Mouse (Mus musculus) C3H10T1/2 (cell line): Measurements from ENCODE around the gene Sult1e1. TPM values are rescaled to one million over a fixed set of nuclear protein-coding genes. Genes with fewer than 3 reads are reported as not detected.

Experiments
- polyA plus RNA-seq, 2 experiments: library from polyadenylated mRNA; unstranded; fragments of >200 nt; fragmentation: generic; extraction: Trizol; gene quantifications; one replicate each; pipeline ENCODE4 v1.2.1; 2012; ENCODE audit warnings: missing spikeins in 2 of 2

The Sult1e1 gene
- polyA plus RNA-seq = not detected

GRCm38 (mm10) chr5:87591494-87591893 is at the start of gene Sult1e1:
Gene Sult1e1 (minus strand): TSS chr5:87591594.

GRCm38 (mm10) chr5:87568845-87569244 is 22.5 kb downstream of the Sult1e1 start, which contains the start of gene Sult1d1:
Gene Sult1d1 (minus strand): TSS chr5:87569027.

GRCm38 (mm10) chr5:87538111-87538510 is 53.3 kb downstream of the Sult1e1 start, which contains the start of gene Sult1b1:
Gene Sult1b1 (minus strand): TSS chr5:87538195.

Other genes starting within 250 kb of the Sult1e1 start
- not detected for gene Ugt2b38, start 167.4 kb downstream of the Sult1e1 start, polyA plus RNA-seq
- gene Ugt2a2, start 109.3 kb downstream of the Sult1e1 start, polyA plus RNA-seq = not detected
- gene Gm43638, start 104.8 kb downstream of the Sult1e1 start, polyA plus RNA-seq = not detected
- gene Ugt2a1, start 100.7 kb downstream of the Sult1e1 start, polyA plus RNA-seq = not detected
- not detected for gene Sult1b1, start 53.4 kb downstream of the Sult1e1 start, polyA plus RNA-seq
- gene Sult1d1, start 22.6 kb downstream of the Sult1e1 start, polyA plus RNA-seq = not detected
- not detected for gene Csn1s1, start 74.6 kb upstream of the Sult1e1 start, polyA plus RNA-seq
- not detected for gene Csn2, start 108.0 kb upstream of the Sult1e1 start, polyA plus RNA-seq
- not detected for gene Csn1s2a, start 183.0 kb upstream of the Sult1e1 start, polyA plus RNA-seq
- not detected for gene Csn1s2b, start 216.5 kb upstream of the Sult1e1 start, polyA plus RNA-seq
- not detected for gene Prr27, start 234.1 kb upstream of the Sult1e1 start, polyA plus RNA-seq